Mouse (Mus musculus): Measurements from ENCODE around the gene Wdfy4. TPM values are rescaled to one million over a fixed set of nuclear protein-coding genes. Genes with fewer than 3 reads are reported as not detected.

The Wdfy4 gene
- total RNA-seq, 2 experiments from 2014 or later: 1.2 to 2.7 TPM

Other genes starting within 250 kb of the Wdfy4 start
- gene Lrrc18, start 194.1 kb downstream of the Wdfy4 start, total RNA-seq (2021): under 1 TPM; 0.34 to 0.52 TPM
- 1 to 10 TPM; 4.2 to 5.6 TPM for gene Arhgap22, start 28.5 kb upstream of the Wdfy4 start, total RNA-seq (2021)